Mouse (Mus musculus): ENCODE data around the gene Trp53i13.

DNA sequence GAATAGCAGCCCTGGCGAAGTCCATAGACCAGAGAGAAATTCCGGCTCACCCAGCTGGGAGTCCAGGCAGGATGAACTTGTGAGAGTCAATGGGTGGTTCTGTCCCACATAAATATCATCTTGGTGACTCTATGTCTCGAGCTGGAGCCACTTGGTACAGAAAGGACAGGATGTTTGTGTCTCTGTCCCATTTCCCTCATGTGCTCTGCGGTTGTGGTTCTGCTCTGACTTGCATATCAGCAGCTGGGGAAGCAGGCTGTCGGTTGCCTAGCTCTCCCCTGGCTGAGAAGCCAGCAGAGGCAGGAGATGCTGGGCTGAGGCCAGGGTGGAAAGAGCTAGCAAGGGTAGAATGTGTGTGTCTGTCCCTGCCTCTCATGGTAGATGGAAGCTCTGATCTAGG, 3.3 kb upstream of the Trp53i13 start, which contains the start of gene Gm10392:
- TF ChIP-seq POLR2A (IDR thresholded peaks at IDR 0.05; ENCODE audit: insufficient read depth, low read depth, low read length) (no peak), CTCF (IDR thresholded peaks at IDR 0.05; ENCODE audit: insufficient read depth, low read depth, low read length) (no peak)
